Mouse (Mus musculus) CD4-positive, CD25-positive, alpha-beta regulatory T cell, adult 4 months (primary cell): ENCODE results near the gene Runx2. TPM values are rescaled to one million over a fixed set of nuclear protein-coding genes. Genes with fewer than 3 reads are reported as not detected.
A peak's percentile ranks its signal among the peaks of the same experiment; 100 is the strongest.

ENCODE experiments used
- ATAC-seq: one replicate; pipeline ENCODE4 v1.8.0; 2017
- polyA plus RNA-seq, 2 experiments: library from polyadenylated mRNA; unstranded; fragments of 100-300 nt; shearing (Covaris generic); gene quantifications; one replicate each; pipeline ENCODE4 v1.2.1; 2017

Runx2 gene
- polyA plus RNA-seq, 2 experiments from 2014 or later = 4.2 to 6.0 TPM

DNA sequence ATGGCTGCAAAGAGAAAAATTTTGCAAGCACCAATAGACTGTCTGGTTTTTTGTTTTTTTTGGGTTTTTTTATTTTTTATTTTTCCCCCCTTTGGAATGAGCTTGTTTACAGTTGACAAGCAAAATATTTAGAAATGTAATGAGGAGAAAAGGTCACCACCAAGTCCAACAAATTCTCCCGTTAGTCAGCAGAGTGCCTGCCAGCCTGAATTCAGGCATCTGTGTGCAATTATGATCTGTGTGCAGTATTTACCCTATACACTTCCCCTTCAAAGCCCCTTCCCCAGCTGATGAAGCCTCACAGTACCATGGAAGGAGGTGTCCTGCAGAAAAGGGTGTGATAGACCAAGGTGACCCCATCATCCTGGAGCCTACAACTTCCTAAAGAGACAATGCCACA is 290.5 kb downstream of the Runx2 start:
- ATAC-seq = no peak

DNA sequence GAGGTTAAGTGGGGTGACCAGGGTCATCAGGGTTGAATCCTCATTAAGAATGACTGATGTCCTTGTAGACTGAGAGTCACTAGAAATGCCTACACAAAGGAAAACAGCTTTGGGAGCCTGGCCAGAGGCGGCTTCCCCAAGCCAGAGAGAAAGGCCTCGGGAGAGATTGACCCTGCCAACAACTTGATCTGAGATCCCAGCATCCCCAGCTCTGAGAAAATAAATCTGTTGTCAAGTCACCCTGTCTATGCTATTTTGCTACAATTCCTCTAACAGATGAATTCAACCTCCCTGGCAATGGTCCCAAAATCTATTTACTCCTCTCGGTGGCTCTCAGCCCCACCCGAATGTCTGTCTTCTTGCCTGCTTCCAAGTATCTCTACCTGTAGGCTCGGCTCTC is 291.7 kb downstream of the Runx2 start:
- ATAC-seq = no peak

DNA sequence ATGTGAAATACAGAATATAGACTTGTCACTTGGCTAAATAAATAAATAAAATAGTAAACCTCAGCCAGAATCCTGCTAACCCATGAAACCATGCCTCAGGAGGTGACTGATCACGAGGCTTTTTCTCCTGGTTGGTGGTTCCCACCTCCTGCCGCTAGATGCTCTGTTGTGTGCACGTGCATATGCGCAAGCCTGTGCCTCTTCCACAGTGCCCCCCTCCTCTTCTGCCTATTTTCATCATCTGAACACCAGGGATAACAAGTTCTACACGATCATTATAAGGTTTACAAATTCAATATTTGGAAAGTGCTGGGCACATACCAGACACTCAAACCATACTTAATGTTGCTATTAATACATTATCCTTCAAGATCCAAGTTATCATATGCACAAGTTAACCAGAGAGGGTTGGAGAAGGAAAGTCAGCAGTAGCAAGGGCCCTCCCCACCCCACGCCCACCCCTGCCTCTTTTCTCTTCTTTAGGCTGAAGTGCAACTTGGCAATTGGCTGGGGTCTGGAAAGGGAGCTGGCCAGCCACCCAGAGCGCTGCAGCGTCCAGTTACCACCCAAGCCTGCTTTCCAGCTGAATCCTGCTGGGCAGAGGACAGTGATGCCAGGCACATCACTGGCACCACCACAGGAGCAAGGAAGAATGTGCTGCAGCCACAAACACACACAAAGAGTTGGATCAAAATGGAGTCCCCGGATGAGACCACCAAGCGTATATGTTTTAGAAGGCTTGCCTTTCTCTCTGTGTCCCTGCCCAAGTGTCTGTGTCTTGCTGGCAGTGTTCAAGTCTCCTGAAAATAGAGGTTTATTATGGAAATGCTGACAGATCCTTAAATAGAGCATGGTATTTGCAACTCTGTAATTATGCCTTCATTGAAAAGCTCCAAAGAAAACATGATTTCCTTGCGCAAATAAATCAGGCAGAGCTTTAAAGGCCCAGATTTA is 294.2 kb downstream of the Runx2 start:
- ATAC-seq = no peak

DNA sequence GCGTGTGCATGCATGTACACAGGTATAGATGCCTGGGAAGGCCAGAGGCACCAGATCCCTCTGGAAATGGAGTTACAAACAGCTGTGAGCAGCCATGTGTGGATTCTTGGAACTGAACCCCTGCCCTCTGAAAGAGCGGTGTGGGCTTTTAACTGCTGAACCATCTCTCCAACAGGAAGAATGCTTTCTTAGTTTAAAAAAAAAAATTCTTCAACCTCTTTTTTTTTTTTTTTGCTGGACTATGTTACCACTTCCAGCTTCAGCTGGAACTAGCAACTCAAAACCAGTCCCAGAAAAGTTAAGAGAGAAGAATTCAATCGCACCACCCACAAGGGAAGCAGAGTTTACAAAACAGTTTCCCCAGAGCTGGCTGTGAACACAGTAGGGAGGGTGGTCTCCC is 295.2 kb downstream of the Runx2 start:
- ATAC-seq = no peak

DNA sequence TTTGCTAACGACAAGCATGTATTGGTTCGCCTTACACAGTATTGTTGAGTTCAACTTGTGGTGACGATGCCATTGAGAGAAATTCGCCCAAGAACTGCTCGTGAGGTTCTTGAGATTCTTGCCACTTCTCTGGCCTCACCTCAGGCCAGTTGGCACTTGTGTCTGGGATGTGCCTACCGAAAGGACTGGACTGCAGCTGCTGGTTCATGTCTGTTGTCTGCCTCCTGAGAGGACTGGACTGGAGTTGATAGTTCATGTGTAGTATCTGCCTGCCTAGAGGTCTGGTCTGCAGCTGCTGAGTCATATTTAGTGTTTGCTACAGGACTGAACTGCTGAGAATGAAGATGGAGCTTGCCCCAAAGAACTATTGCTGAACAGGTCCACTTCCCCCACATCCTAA is 296.4 kb downstream of the Runx2 start:
- ATAC-seq = no peak

DNA sequence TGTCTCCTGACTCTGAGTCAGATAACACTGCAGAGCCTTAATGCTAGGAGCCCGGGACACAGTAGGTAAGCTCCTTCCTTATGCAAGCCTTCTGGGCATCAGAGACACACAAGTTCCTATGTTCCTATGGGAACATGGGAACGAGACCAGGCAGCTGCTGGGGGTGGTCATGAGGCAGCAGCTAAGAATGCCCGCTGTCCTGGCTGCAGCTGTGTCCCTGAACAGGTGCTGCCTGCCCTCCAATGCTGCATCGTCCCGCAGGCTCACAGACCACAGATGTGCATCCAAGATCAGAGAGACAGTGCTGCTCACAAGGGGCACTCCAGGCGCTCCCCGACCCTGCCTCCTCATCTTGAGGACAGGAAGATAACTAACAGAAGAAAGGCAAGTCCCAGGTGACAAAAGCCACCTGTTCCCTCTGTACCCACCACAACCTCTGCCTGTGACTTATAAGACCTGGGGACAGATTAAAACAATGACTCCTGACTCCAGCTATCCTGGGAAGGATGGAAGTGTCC is 306.3 kb downstream of the Runx2 start:
- ATAC-seq = no peak

DNA sequence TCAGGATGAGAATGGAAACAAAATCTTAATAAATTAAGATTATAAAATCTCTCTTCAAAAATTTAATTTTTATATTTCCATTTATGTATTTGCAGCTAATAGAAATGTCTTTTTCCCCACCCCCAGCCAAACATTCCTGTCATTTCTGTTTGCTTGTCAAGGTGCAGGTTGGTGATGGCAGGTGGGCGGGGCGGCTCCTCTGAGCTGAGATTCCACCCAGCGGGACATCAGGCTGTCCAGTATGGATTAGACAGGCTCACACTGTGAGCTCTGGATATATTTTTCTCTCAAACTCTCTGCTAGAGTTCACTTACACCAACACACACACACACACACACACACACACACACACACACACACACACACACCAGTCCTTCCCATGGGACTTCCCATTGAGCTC is 306.9 kb downstream of the Runx2 start:
- ATAC-seq = no peak

DNA sequence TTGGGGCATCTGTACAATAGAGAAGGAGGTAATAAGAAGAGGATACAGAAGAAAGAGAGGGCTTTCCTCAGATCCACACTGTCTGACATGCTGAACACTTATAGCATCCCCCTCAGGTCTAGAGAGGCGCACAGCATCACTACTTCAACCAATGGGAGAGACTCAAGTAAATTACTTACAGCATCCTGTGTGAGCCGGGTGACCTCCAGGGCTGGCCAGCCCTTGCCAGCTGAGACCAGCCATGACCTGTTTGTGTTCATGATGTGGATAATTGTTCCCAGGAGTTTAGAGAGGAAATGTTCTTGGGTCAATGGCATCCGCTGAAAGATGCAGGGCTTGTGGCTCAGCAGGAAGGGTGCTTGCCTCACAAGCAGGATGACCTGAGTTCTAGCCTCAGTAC is 308.1 kb downstream of the Runx2 start:
- no peak for ATAC-seq

DNA sequence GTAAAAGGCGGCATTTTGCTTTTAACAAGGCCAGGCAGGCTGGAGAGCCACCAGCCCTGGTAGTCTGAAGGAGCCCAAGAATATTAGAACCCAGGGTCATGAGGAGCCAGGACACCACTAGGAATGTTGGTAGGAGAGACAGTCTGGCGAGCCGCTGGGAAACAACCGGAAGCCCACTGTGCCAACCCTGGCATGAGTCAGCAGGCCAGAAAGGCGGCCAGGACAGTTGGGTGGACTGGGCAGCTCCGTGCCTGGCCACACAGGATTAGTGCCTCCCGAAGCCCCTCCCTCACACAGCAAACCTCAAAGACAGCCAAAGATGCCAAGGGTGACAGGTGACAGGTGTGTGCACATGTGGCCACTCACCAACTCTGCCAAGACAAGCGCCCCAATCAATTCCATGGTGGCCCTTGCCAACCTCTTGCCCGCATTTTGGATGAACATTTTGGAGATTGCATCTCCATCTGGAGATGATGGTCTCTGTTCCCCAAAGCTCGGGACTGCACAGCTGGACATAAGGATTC is 309.7 kb downstream of the Runx2 start:
- no peak for ATAC-seq

DNA sequence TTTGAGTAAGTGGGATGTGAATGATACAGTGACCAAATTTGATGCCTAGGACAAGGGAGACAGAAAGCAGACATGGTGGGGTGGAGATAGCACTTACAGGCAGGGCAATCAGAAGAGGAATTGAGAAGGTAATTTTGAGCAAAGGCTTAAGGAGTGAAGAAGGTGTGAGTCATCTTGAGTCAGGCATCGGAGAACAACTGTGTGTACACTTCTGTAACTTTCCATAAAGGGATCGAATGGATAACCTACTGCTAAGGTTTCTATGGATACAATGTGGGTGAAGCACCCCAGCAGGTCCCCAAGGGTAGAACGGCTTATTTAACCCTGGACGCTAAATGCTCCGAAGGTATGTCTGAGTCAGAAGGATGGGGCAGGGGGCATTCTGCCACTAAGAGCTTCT is 312.4 kb downstream of the Runx2 start:
- ATAC-seq = no peak

DNA sequence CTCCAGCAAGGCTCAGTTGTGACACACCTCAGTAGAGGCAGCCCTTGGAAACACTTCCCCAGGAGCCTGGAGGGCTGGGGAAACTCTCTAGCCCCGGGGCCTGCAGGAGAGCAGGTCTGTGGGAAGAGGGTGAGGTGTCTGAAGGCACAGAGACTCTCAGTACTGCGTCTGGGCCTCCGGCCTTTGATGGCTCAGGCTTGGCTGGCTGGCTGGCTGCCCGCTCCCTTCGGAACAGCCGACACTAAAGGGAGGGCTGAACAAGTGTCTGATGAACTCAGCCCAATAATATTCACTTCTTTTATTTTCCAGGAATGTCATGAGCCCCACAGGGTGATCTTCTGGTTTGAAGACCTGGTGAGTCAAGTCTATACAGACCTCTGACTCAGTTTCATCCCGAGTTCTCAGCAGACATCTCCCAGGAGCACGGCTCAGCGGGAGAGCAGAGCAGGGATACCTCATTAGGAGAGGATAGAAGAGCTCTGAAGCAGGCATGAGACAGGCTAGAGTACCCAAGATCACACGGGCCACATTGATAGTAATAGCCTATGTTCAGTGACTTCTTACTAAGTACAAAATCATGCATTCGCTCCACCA is 314.2 kb downstream of the Runx2 start:
- ATAC-seq = no peak

DNA sequence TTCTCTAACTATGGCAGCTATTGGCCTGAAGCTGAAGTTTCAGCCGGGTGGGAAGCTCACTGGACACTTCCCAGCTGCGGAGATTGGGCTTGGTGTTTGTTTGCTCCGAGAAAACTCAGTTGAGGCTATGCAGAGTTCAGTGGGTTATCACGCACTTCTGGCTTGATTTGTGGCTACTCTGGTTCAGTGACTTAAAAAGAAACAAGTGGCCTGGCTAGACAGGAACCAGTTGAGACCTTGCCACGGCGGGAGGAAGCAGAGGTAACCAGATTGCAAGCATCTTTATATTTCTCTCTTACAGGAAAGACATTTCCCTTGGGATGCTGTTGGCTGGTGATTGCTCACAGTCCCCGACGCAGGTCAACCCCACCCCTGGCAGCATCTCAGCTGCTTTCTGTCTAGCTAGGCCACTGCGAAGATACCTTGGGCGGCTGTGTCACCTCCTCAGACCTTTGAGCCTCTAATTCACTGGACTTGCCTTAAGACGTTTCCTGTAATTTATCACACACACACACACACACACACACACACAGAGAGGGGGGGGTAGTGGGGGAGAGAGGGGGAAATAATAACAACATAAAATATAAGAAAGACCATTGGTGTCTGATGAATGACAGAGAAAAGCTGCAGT is 324.3 kb downstream of the Runx2 start:
- no peak for ATAC-seq

DNA sequence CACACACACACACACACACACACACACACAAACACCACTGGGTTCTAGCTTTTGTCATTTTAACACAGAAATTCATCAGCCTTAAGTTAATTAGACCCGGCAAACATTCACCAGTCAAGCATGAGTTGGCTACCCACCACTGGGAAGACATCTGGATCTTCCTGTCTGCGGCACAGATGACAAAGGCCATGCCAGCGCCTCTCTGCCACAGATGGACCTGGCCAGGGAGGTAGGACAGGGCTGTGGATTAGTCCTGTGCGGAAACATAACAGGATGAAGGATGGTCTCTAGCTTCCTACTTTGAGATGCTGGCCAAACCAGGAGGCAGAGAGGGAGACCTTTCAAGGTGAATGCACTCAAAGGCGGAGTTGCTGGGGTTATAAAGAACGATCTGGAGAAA is 325.3 kb downstream of the Runx2 start:
- no peak for ATAC-seq

DNA sequence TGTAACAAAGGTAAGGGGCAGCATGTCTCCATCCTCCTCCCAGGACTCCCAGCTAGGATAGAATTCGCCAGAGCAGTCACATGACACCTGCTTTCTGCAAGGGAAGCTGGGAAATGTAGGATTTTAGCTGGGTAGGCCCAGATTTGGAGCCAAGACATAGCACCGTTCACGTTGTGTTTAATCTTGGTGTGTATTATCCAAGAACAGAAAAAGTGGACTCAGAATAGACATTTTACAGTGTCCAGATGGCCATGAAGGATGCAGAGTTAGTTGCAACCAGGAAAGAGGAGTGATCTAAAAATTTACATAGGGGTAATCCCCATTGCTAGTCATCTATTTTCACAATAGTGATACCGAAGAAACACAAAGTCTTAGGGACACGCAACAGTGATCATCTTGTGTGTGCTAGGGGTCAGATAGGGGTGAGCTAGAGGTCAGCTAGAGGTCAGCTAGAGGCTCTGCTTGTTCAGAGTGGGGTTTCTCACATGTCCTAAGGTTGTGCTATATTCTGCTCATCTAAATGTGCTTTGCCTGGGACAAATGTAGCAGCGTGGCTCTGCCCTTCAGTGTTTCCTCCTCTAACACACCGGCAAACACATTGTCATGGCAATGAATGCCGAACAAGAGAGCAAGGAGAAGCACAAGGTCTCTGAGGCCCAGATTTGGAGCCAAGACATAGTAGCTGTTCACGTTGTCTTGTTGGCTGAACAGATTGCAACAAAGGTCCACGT is 326.9 kb downstream of the Runx2 start:
- ATAC-seq = no peak

DNA sequence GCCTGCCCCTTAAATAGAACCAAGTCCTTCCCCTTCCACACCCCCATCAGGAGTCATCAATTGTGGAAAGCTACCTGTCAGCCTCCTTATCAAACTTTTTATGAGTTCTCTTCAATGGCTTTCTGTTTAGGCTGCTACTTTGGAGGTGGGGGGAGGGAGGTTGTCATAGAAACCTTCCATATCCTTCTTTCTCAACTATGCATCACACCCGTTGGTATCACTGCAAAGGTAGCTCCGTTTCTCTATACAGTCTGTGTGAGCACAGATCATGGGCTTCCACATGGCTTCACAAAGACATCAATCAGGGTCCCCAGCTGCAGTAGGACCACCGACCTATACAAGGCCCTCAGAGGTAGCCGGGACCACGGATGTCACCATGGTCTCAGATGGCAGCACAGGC is 329.3 kb downstream of the Runx2 start:
- ATAC-seq = no peak

DNA sequence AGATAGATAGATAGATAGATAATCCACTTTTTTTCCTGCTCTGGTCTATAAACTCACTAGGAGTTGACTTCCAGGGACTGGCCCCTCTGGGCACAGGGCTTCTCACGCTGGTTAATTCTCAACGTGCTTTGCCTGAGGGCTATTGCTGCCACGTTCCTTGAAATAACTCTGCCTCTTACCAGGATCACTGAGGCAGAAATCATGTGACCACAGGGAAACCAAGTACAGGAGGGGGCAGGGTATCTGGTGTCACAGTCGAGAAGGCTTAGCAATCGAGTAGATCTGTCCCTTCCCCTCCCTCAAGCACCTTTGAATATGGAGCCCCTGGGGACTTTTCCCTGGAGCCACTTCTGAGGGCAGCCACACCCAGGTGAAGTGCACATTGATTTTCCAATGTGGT is 334.7 kb downstream of the Runx2 start:
- no peak for ATAC-seq

DNA sequence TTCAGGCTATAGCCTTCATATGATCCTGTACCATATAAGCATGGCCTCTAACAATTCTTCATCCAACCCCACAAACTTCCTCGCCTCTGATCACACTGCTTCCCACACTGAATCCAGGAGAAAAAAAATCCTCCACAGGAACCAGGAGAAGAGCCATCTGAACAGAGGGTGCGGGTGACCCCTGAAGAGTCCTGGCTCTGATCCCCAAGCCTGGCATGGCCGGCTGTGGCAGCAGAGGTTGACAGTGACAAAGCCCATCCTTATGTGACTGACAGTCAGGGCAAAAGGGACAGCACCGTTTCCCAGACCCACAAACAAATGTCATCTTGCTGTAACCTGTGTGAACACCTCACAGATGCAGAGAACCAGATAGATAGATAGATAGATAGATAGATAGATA is 335.1 kb downstream of the Runx2 start:
- no peak for ATAC-seq

DNA sequence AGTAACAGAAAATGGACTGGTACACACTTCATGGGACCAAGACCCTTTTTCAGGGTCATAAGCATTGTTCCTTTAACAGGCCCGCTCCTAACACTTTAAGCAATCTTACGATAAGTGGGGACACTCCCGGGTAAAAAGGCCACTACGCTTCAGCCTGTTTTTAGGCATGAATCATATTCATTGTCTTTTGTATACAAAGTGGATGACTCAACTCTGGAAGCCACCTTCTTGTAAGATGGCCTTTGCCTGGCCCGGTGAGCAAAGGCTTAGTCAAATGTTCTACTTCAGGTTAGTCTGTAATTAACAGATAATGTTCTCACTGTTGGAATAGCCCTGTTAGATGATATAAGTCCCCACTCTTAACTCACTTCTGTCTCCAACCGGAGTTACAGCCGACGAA is 338.7 kb downstream of the Runx2 start:
- ATAC-seq = no peak

DNA sequence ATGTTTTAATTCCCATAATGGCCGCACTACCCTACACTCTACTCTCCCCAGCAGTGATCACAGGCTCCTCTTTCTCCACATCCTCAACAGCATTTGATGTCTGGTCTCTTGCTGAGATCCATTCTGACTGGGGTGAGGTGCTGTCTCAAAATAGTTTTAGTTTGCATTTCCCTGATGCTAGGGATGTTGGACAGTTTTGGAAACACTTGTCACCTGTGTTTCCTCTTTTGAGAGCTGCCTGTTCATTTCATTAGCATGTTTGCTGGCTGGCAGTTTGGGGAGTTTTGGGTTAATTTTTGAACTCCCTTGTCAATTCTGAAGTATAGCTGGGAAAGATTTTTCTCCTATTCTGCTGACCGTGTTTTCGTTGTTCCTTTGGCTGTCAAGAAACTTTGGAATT is 340.3 kb downstream of the Runx2 start:
- ATAC-seq = no peak

DNA sequence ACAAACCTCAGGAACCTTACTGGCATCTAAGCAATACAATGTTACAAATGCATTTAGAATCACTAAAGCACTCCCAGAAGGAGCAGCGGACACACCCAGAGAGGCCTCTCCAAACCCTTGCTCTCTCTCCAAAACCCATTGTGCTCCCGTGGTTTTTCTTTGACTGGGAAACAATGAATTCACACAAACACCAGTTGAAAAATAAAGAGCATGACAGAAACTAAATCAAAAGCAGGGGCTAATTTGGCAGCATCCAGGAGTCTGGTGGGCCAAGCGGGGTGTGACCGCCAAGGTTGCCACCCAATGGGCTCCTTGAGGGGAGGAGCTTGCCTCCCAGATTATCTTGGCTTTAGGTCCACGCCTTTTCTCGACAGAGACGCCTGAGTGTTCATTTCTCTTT is 341.9 kb downstream of the Runx2 start:
- ATAC-seq = no peak

DNA sequence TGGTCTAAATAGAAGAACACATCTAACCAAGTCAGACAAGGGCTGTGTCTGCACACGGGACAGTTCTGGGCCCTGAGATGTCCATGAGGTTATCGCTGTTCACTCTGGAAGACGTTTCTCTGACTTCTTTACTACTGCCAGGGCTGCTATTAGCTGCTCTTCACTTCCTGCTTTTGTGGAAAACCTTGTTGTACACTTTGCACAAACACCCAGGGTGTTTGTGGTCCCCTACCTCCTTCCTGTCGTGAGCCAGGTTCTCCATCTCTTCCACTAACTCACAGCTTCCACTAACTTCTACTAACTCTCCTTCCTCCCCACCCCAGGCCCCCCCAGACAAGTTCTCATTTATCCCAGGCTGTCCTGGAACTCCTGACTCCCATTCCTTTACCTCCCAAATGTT is 350.9 kb downstream of the Runx2 start:
- no peak for ATAC-seq

DNA sequence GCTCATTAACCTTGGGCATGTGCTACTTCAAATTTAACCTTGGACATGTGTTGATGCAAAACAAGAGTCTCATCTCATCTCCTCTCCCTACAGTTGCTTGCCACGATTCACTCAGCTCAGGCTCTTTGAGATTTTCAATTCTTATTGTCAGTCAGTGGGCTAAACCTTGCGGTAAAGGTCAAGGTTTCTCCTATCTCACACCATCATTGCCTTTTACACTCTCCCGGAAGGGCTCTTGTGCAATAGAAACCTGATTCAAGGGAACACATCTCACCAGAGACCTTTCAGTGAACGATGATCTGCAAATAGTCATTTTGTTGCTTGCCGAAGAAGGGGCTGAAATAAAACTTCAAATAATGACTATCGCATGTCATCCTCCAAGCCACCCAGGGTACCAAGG is 354.4 kb downstream of the Runx2 start:
- ATAC-seq = no peak

DNA sequence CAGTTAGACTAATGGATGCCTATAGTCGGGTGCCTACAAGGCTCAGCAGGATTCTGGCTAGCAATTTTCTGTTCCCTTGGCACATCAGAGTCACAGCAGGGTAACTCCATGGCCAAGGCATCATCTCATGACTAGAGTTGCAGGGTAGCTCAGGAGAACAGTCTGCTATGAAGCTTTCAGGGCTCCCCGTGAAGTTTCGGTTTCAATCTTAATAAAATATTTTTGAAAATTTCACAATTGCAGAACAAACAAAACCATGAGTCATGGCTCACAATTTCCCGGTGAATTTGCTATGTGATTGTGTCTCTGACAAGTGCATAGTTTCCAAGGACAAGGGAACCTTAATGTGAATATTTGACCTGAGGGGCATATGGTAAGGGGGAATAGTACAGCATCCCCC is 355.6 kb downstream of the Runx2 start:
- ATAC-seq = peak; percentile 63
